Mouse (Mus musculus): ENCODE measurements around the gene Muc3a.

Gene Muc3a

GRCm38 (mm10) chr5:137212289-137212688 is at the start of gene Muc3a:
Muc3a (minus strand) TSS chr5:137212389.
- no peak for DNase-seq

- no peak for DNase-seq
Measured at GRCm38 (mm10) chr5:137211114-137211829, 917 bp downstream of the Muc3a start.

- no peak for DNase-seq
Measured at GRCm38 (mm10) chr5:137210689-137211088, 1.5 kb downstream of the Muc3a start.

- DNase-seq: no peak
Measured at GRCm38 (mm10) chr5:137205301-137205700, 6.9 kb downstream of the Muc3a start.

DNA sequence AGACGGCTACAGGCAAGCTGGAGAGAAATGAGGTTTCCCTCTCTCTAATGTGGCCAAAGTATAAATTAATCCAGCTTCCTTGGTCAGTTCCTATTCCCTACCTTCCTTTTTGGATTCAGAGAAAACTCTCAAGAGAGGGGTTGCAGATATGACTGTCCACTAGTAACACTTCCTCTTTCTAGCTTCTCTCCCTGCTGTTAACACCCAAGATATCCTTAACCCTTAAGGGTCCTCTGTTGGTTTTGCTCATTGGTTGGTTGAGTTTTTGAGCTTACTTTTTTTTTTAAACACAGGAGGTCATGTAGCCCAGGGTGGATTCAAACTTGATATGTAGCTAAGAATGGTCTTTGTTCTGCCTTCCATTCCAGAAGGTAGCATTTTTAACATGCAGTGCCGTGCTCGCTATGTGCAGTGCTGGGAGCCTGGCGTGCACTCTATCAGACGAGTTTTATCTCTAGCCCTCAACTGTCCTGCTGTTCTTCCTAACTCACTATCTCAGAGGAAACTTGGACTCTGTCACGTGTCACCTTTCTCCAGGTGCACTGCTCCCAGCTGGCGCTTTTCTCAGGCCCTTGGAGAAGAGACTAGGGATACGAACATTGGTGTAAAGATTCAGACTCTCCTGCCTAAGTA is 17.6 kb downstream of the Muc3a start:
- no peak for DNase-seq

DNA sequence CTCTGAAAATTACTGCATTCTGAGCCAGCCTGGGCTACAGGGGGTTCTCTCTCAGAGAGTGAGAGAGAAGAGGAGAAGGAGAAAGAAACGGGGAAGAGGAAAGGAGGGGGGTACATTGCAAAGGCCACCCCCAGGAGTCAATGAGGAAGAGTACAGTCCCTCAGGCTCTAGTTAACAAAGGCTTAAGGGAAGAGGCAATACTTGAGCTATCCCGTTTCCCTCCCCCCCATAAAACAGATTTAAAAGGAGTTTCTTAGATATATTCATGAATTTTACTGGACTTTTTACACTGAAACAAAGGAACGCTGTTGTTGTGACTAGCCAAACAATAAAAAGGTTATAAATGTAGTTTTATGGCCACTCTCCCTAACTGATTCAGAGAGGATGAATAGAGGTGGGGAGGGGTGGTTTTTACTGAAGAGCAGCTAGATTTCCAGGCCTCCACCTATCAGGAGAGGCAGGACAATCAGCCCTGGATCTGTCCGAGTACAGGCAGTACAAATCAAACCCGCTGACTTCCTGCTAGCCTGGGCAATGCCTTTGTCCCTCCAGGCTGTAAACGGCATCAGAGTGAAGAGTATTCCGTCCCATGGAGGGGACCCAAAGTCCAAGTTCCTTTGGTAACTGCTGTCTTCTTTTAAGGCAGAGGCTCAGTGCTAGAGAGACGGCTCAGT is 18.8 kb downstream of the Muc3a start:
- no peak for DNase-seq

DNA sequence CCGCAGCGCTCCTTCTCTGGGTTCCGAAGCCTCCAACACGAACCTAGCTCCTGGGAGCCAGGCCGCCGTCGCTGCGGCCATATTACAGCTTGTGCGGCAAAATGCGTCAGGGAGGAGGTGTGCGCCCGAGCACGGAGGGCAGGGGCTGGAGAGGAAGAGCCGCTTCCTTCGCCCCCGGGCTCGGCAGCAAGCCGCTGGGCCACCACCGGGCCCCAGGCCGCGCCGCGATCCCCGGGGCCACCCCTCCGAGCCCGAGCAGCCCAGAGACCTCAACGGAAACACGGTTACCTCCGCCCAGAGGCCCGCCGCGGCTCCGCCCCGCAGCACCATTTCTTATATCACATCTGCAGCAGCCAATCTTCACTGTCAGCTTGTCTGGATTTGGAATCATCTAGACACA is 22.9 kb downstream of the Muc3a start:
- peak; percentile 18 for DNase-seq

DNA sequence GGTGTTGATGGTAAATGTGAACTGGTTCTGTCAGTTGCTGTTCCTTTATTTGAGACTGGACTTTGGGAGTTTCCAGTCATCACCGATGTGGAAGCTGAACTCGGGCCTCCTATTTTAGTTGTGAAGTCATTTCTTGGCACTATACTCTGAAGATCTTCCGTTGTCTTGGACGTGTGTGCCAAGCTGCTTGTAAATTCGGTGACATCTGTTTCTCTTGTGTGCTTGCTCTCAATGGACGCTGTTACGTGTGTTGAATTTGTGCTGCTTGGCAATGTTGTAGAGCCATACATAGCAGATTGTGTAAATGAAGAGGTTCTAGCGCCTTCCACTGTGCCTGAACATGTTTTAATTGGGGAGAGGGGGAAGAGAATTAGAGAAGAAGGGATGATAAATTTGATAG is 26.8 kb downstream of the Muc3a start:
- DNase-seq: no peak

GRCm38 (mm10) chr5:137179646-137180374 is 32.4 kb downstream of the Muc3a start:
- DNase-seq: peak; percentile 23

DNA sequence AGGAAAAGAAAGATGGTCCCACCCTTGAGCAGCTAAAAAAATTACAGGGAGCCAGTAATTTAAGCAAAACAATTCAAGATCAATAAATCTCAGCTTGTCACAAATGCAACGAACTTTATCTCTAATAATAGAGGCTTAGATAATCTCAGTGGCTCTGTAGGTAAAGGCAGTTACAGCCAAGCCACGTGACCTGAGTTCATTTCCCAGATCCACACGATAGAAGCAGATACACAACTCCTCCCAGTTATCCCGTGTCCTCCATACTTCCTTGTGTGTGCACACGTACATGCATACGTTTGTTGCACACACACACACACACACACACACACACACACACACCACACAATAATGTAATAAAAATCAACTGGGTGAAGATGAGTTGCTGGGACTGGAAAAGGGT is 38.2 kb downstream of the Muc3a start:
- DNase-seq: no peak

DNA sequence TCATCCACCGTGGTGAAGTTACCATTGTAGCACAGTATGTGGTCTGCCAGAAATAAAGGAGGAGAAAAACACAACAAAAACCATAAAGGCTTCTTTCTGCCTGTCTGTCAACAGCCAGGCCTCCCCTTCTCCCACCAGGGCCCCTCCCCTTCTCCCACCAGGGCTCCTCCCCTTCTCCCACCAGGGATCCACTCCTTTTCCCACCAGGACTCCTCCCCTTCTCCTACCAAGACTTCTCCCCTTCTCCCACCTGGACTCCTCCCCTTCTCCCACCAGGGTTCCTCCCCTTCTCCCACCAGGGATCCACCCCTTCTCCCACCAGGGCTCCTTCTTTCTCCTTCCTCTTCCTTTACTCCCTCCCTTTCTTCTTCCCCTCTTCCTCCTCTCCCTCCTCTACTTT is 39.6 kb downstream of the Muc3a start:
- DNase-seq: no peak

DNA sequence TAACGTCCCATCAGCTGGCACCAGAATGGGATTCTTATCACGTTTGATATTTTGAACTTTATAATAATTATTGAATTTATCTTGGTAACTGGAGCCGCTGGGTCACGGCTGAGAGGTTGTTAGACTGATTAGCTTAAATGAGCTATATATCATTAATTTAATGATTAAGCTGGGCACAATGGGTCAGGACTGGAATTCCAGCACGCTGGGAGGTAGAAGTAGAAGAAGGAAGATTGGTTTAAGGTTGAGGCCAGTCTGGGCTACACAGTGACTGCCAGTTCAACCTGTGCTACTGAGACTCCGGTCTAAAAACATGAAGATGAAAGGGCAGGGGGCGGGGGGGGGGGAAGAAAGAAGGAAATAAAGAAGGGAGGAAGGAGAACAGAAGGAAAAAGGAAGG is 40.7 kb downstream of the Muc3a start:
- no peak for DNase-seq

- no peak for DNase-seq
Measured at GRCm38 (mm10) chr5:137170836-137171380, 41.3 kb downstream of the Muc3a start.

DNA sequence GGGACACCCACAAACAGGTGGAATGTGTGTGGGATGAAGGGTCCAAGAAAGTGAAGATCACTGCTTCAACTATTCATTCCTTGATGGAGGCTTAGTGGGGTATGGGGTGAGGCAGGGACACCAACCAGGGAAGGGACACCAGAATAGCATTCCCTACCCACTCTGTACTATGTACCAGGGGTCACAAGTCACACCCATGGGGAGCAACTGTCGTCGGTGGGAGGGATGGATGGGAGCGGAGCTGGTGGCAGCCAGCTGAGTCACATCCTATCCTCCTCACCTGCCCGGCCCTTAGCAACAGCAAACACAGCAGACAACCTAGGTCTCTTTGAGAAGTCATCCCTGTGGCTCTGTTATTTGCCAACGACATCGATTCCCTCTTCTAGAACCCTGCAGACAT is 44.6 kb downstream of the Muc3a start:
- DNase-seq: no peak

DNA sequence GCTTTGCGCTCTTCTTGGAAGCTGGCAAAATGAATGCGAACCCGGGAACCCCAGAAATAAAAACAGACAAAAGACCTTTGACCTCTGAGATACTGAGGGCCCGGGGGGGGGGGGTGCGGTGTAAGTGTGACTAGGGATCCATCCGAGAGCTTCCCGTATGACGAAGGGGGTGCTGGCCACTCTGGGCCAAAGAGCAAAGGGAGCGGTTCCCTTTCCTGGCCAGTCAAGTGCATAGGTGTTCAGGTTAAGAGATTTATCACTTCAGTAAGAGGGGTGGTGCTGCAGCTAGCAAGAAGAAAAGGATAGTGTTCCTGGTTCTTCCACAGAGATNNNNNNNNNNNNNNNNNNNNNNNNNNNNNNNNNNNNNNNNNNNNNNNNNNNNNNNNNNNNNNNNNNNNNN is 46.2 kb downstream of the Muc3a start:
- no peak for DNase-seq

DNA sequence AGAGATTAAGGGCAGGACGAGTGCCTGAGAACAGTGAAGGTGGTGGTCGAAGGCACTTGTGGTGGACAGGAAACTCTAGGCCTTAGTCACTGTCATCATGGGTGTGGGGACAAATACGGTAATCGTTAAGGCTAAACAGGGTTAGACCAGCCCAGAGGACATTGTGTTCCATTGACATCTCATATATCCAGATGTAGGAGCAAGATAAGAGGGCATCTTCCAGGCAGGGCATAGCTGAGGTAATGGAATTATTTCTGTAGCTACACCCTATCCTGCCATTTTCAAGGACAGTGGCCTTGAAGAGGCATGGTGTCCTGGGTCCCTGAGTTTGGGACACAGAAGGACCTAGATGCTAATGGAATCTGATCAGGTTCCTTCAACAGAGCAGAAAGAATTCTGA is 50.3 kb downstream of the Muc3a start:
- no peak for DNase-seq

- DNase-seq: peak; percentile 59
Measured at GRCm38 (mm10) chr5:137159461-137159860, 52.7 kb downstream of the Muc3a start.

Measured in lung, postnatal 36 days (tissue).